In the genomic region with DNA sequence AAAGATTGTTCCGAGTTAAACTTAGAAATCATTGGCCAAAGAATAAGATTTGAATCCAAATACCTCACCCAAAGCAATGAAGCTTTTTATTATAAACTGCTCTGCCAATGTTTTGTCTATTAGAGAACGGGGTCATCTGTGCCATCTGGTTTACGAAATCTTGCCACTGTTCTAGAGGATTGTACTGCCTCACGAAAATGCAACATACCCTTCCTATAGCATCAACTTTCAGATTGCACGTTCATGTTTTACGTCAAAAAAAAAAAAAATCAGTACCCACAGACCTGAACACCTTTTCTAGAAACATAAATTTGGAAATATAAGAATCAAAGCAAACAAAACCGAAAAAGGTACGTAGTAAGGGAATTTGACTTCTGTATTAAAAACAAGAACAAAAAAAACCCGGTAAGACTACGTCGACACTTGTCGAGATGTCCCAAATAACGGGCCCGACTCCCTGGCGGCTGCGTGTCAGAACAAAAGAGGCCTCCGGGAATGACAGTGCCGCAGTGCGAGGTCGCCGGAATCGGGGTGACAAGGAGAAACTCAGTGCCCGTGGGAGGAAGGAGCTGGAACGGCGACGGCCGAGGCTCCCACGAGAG, we compare ENCODE assay signal across 8 mouse cellular contexts. TPM values are rescaled to one million over a fixed set of nuclear protein-coding genes. Genes with fewer than 3 reads are reported as not detected.
DNase-seq lines count a peak whose midpoint lies in the region; ATAC-seq and TF ChIP-seq lines count a peak whose summit lies in the region.

No protein-coding gene starts in this region.

- no peaks in the 10 kb centered on the region for H3K9me3 ChIP-seq in heart, embryonic 12.5 days (replicated peaks)
- H3K9me3 ChIP-seq in CH12.LX (replicated peaks; ENCODE audit: low read length), result no peaks in the 10 kb centered on the region
- H3K9me3 ChIP-seq in liver, embryonic 13.5 days (replicated peaks), result no peaks in the 10 kb centered on the region

- H3K27me3 ChIP-seq in heart, embryonic 12.5 days (replicated peaks), result no peaks in the 10 kb centered on the region
- no peaks in the 10 kb centered on the region for H3K27me3 ChIP-seq in CH12.LX (replicated peaks)
- H3K27me3 ChIP-seq in liver, embryonic 13.5 days, result no peaks in the 10 kb centered on the region

- dilution Hi-C loops in CH12.LX (cut with MboI; ENCODE audit: extremely low pct_ligation_motif_present, extremely low pct_unique_long_range_greater_than_20kb, low sequenced_read_pairs), result no loop called here

- no peak for DNase-seq in heart, postnatal 14 days
- DNase-seq in CH12.LX (ENCODE audit: extremely low read depth), result peak; percentile 20
- no peak for DNase-seq in liver, embryonic 13.5 days
- DNase-seq in adrenal gland, postnatal 4 days (ENCODE audit: low spot score in 2 of 2), result no peak
- no peak for DNase-seq in layer of hippocampus, adult 9-10 months (ENCODE audit: low spot score)
- DNase-seq in thymus, postnatal 4 days, result no peak

- 4% methylated on average over 28 of the region's 28 CpGs for WGBS in heart, embryonic 12.5 days
- 2% methylated on average over 27 of the region's 28 CpGs for WGBS in liver, embryonic 13.5 days (ENCODE audit: insufficient replicate concordance)

- peak overlapping the region; percentile 64 for H3K4me2 ChIP-seq in heart, embryonic 12.5 days
- H3K4me2 ChIP-seq in CH12.LX (ENCODE audit: insufficient read depth, low read depth, poor library complexity, severe bottlenecking), result peak overlapping the region; percentile 37; the same call in 1 of the 2 replicates
- H3K4me2 ChIP-seq in liver, embryonic 13.5 days, result peak overlapping the region; percentile 68

- peak overlapping the region; percentile 94 for H3K9ac ChIP-seq in heart, embryonic 12.5 days
- peak overlapping the region; percentile 79 for H3K9ac ChIP-seq in CH12.LX (ENCODE audit: insufficient read depth, low read depth)
- H3K9ac ChIP-seq in liver, embryonic 13.5 days, result peak overlapping the region; percentile 86

- H3K79me2 ChIP-seq in CH12.LX (replicated peaks; ENCODE audit: control insufficient read depth, extremely low read depth, insufficient read depth, poor library complexity, severe bottlenecking), result peaks cover 36% of the 10 kb centered on the region

- H3K4me3 ChIP-seq in heart, embryonic 12.5 days, result peak overlapping the region; percentile 77
- H3K4me3 ChIP-seq in CH12.LX (replicated peaks in 1 of 3; ENCODE audit: low read depth in 2 of 3, low read length in 2 of 3, poor library complexity in 1 of 3), result peak overlapping the region; percentile 73 to 96 (median 84)
- H3K4me3 ChIP-seq in embryonic fibroblast, embryonic 13.5 days (ENCODE audit: insufficient read depth, low read length), result peak overlapping the region; percentile 92
- H3K4me3 ChIP-seq in liver, embryonic 13.5 days (replicated peaks), result peak overlapping the region; percentile 88

- no peak for TF ChIP-seq POLR2A in CH12.LX (IDR thresholded peaks at IDR 0.05; ENCODE audit: low read depth, low read length)
- no peak for TF ChIP-seq POLR2A in embryonic fibroblast, embryonic 13.5 days (IDR thresholded peaks at IDR 0.05; ENCODE audit: low read depth, low read length)

- in situ Hi-C loops in CH12.LX (cut with MboI; ENCODE audit: low pct_ligation_motif_present, low pct_unique_long_range_greater_than_20kb, low sequenced_read_pairs), result no loop called here

- TF ChIP-seq EP300 in CH12.LX (IDR thresholded peaks at IDR 0.05; ENCODE audit: low read length), result no peak

- TF ChIP-seq RAD21 in CH12.LX (IDR thresholded peaks at IDR 0.05; ENCODE audit: low read depth, low read length), result no peak

- H3K4me1 ChIP-seq in heart, embryonic 12.5 days (replicated peaks), result 0 out of 2 replicates have a peak, but pooled peaks cover 11% of the 10 kb centered on the region
- peaks cover 0 to 25% of the 10 kb centered on the region in 2 experiments; a peak in 3 of 4 replicates for H3K4me1 ChIP-seq in CH12.LX (ENCODE audit: control insufficient read depth in 1 of 2, insufficient read depth in 2 of 2)
- H3K4me1 ChIP-seq in embryonic fibroblast, embryonic 13.5 days (ENCODE audit: control insufficient read depth, insufficient read depth, low read length), result no peaks in the 10 kb centered on the region
- peaks cover 28% of the 10 kb centered on the region for H3K4me1 ChIP-seq in liver, embryonic 13.5 days (replicated peaks)

- no peak for TF ChIP-seq CTCF in CH12.LX (conservative IDR thresholded peaks at IDR 0.05 in 1 of 2, IDR thresholded peaks at IDR 0.05 in 1 of 2; ENCODE audit: low read depth in 2 of 2, low read length in 2 of 2)
- TF ChIP-seq CTCF in embryonic fibroblast, embryonic 13.5 days (IDR thresholded peaks at IDR 0.05; ENCODE audit: borderline replicate concordance, insufficient read depth, low read length), result no peak

- intact Hi-C loops in heart, postnatal 14 days (cut with DNase I), result loop anchor here (2.0 to 5.0 kb wide), 2 partner anchors 45 to 266 kb away; a partner anchor contains a TSS

- no peak for ATAC-seq in heart, embryonic 12.5 days (ENCODE audit: insufficient number of reproducible peaks, low FRiP score)
- ATAC-seq in liver, embryonic 13.5 days (ENCODE audit: low read depth), result no peak

- peaks cover 7% of the 10 kb centered on the region for H3K36me3 ChIP-seq in heart, embryonic 12.5 days
- peaks cover 6 to 18% of the 10 kb centered on the region in 2 experiments for H3K36me3 ChIP-seq in CH12.LX (replicated peaks in 1 of 2; ENCODE audit: control insufficient read depth in 1 of 2, insufficient read depth in 1 of 2, low read length in 1 of 2)
- H3K36me3 ChIP-seq in liver, embryonic 13.5 days, result peaks cover 7% of the 10 kb centered on the region

- H3K27ac ChIP-seq in heart, embryonic 12.5 days (ENCODE audit: poor library complexity, severe bottlenecking), result peak overlapping the region; percentile 92
- H3K27ac ChIP-seq in CH12.LX (ENCODE audit: insufficient read depth, low read depth), result peak overlapping the region; percentile 73
- peak overlapping the region; percentile 79 for H3K27ac ChIP-seq in embryonic fibroblast, embryonic 13.5 days (ENCODE audit: insufficient read depth, low read length)
- peak overlapping the region; percentile 97 for H3K27ac ChIP-seq in liver, embryonic 13.5 days

TF ChIP-seq in CH12.LX, 34 proteins besides CTCF, POLR2A, EP300 and RAD21:
- no peak for TF ChIP-seq MAX (IDR thresholded peaks at IDR 0.05; ENCODE audit: low read length)
- no peak for TF ChIP-seq KAT2A (IDR thresholded peaks at IDR 0.05; ENCODE audit: insufficient replicate concordance, low read length)
- no peak for TF ChIP-seq TBP (conservative IDR thresholded peaks at IDR 0.05; ENCODE audit: low read depth, low read length)
- no peak for TF ChIP-seq HCFC1 (IDR thresholded peaks at IDR 0.05; ENCODE audit: low read depth, low read length)
- no peak for TF ChIP-seq MXI1 (IDR thresholded peaks at IDR 0.05; ENCODE audit: low read depth, low read length)
- TF ChIP-seq JUND (conservative IDR thresholded peaks at IDR 0.05; ENCODE audit: low read depth, low read length), result no peak
- no peak for TF ChIP-seq PAX5 (IDR thresholded peaks at IDR 0.05; ENCODE audit: low read length)
- no peak for TF ChIP-seq SMC3 (IDR thresholded peaks at IDR 0.05; ENCODE audit: low read depth, low read length)
- no peak for TF ChIP-seq ZC3H11A (IDR thresholded peaks at IDR 0.05; ENCODE audit: low read depth, low read length)
- no peak for TF ChIP-seq ZMIZ1 (IDR thresholded peaks at IDR 0.05; ENCODE audit: low read depth, low read length)
- no peak for TF ChIP-seq USF2 (conservative IDR thresholded peaks at IDR 0.05; ENCODE audit: low read depth, low read length)
- 0 out of 2 replicates have a peak, but pooled peaks have one; percentile 17 for TF ChIP-seq ZNF384 (IDR thresholded peaks at IDR 0.05; ENCODE audit: low read depth, low read length)
- no peak for TF ChIP-seq ETS1 (conservative IDR thresholded peaks at IDR 0.05; ENCODE audit: low read depth, low read length)
- no peak for TF ChIP-seq ZKSCAN1 (IDR thresholded peaks at IDR 0.05; ENCODE audit: borderline replicate concordance, low read depth, low read length)
- TF ChIP-seq MYC (IDR thresholded peaks at IDR 0.05; ENCODE audit: low read depth, low read length), result 0 out of 2 replicates have a peak, but pooled peaks have one; percentile 4

RNA-seq across cellular contexts. Expression of a gene that starts 0.6 kb away (rescaled TPM):
- 176 and 183 TPM in 2 replicates for polyA plus RNA-seq in heart, embryonic 12.5 days (2016; fragmentation: Nextera tagmentation; extraction: Ambion mirVana)
- total RNA-seq in heart, postnatal 14 days (2021), result 100 to 1,000 TPM; 254 to 264 TPM
- total RNA-seq in CH12.LX (2012; rRNA removed), result 39.8 and 40.8 TPM in 2 replicates
- total RNA-seq in CH12.LX (2014; rRNA removed), result 74.7 and 86.5 TPM in 2 replicates
- polyA plus RNA-seq in CH12.LX (2012; ENCODE audit: insufficient read length, low read depth), result 54.2 and 56.2 TPM in 2 replicates
- 303 and 328 TPM in 2 replicates for polyA plus RNA-seq in embryonic fibroblast, embryonic 13.5 days (2011; ENCODE audit: insufficient read length, low read depth, missing spikeins)
- polyA plus RNA-seq in liver, embryonic 13.5 days (2015; fragmentation: Nextera tagmentation; extraction: Ambion mirVana), result 70.2 and 87.0 TPM in 2 replicates
- total RNA-seq in adrenal gland, postnatal 4 days (2021), result 100 to 1,000 TPM; 279 to 300 TPM

RNA-seq across cellular contexts. Expression of a gene that starts 45.5 kb away (rescaled TPM):
- polyA plus RNA-seq in heart, embryonic 12.5 days (2016; fragmentation: Nextera tagmentation; extraction: Ambion mirVana), result 28.0 and 29.5 TPM in 2 replicates
- 10 to 100 TPM; 16.4 to 18.0 TPM for total RNA-seq in heart, postnatal 14 days (2021)
- total RNA-seq in CH12.LX (2012; rRNA removed) (7.2 and 7.4 TPM in 2 replicates), CH12.LX (2014; rRNA removed) (11.9 and 13.3 TPM in 2 replicates)
- 7.5 and 8.4 TPM in 2 replicates for polyA plus RNA-seq in CH12.LX (2012; ENCODE audit: insufficient read length, low read depth)
- 21.9 and 32.1 TPM in 2 replicates for polyA plus RNA-seq in embryonic fibroblast, embryonic 13.5 days (2011; ENCODE audit: insufficient read length, low read depth, missing spikeins)
- 9.4 and 12.2 TPM in 2 replicates for polyA plus RNA-seq in liver, embryonic 13.5 days (2015; fragmentation: Nextera tagmentation; extraction: Ambion mirVana)
- 10 to 100 TPM; 22.2 to 22.4 TPM for total RNA-seq in adrenal gland, postnatal 4 days (2021)
